Mouse (Mus musculus) cerebellum, postnatal 36 days (tissue): ENCODE measurements around the gene Henmt1.

ENCODE experiments used
- DNase-seq, 2 experiments: peaks; one replicate each; pipeline ENCODE4 v3.0.0; 2021 to 2022; ENCODE audit warnings: mixed read lengths in 2 of 2

Gene Henmt1

GRCm38 (mm10) chr3:108939573-108939972 lies at the start of gene Henmt1:
Gene Henmt1, plus strand, starts transcription at chr3:108939873.
- DNase-seq: no peak

- no peak for DNase-seq
These were observed 49.8 kb upstream of the Henmt1 start, which contains the start of gene Fndc7 for GRCm38 (mm10) chr3:108889908-108890307. Gene Fndc7, minus strand, starts transcription at chr3:108890008.

- no peak for DNase-seq
These were observed 47.6 kb upstream of the Henmt1 start for GRCm38 (mm10) chr3:108892080-108892479.

GRCm38 (mm10) chr3:108892914-108893313 lies 46.8 kb upstream of the Henmt1 start:
- DNase-seq: no peak

- DNase-seq: no peak
These were observed 41.0 kb upstream of the Henmt1 start for GRCm38 (mm10) chr3:108898640-108899039.

- no peak for DNase-seq
These were observed 39.5 kb upstream of the Henmt1 start for GRCm38 (mm10) chr3:108900147-108900546.

GRCm38 (mm10) chr3:108900681-108901080 lies 39.0 kb upstream of the Henmt1 start:
- no peak for DNase-seq

- no peak for DNase-seq
These were observed 37.6 kb upstream of the Henmt1 start for GRCm38 (mm10) chr3:108902038-108902437.

GRCm38 (mm10) chr3:108902934-108903333 lies 36.7 kb upstream of the Henmt1 start:
- DNase-seq: no peak

- DNase-seq: peak; percentile 84 to 85
These were observed 29.2 kb upstream of the Henmt1 start for GRCm38 (mm10) chr3:108910303-108911080.

- DNase-seq: peak in 1 of 2 experiments; percentile 27
These were observed 28.6 kb upstream of the Henmt1 start for GRCm38 (mm10) chr3:108911081-108911547.

- DNase-seq: peak; percentile 94 to 96
These were observed 27.9 kb upstream of the Henmt1 start, which contains the start of gene Prpf38b for GRCm38 (mm10) chr3:108911548-108912413. Gene Prpf38b, minus strand, starts transcription at chr3:108911727.

- DNase-seq: peak; percentile 67 to 79
These were observed 23.7 kb upstream of the Henmt1 start for GRCm38 (mm10) chr3:108915999-108916398.

- no peak for DNase-seq
These were observed 22.8 kb upstream of the Henmt1 start for GRCm38 (mm10) chr3:108916857-108917256.

- DNase-seq: no peak
These were observed 21.7 kb upstream of the Henmt1 start for GRCm38 (mm10) chr3:108917986-108918385.

GRCm38 (mm10) chr3:108918852-108919251 lies 20.8 kb upstream of the Henmt1 start:
- DNase-seq: no peak

GRCm38 (mm10) chr3:108920442-108921070 lies 19.1 kb upstream of the Henmt1 start:
- no peak for DNase-seq

GRCm38 (mm10) chr3:108921822-108922221 lies 17.9 kb upstream of the Henmt1 start:
- DNase-seq: no peak

GRCm38 (mm10) chr3:108925677-108926076 lies 14.0 kb upstream of the Henmt1 start:
- DNase-seq: no peak

- no peak for DNase-seq
These were observed 13.4 kb upstream of the Henmt1 start for GRCm38 (mm10) chr3:108926308-108926707.

- DNase-seq: no peak
These were observed 6.1 kb upstream of the Henmt1 start for GRCm38 (mm10) chr3:108933557-108933956.

- no peak for DNase-seq
These were observed 982 bp upstream of the Henmt1 start for GRCm38 (mm10) chr3:108938691-108939090.
